Mouse (Mus musculus) G1E (cell line): ENCODE results near the gene Ppil4. TPM values are rescaled to one million over a fixed set of nuclear protein-coding genes. Genes with fewer than 3 reads are reported as not detected.
A peak's percentile ranks its signal among the peaks of the same experiment; 100 is the strongest.

Source experiments
- ATAC-seq: 2 replicates; pipeline ENCODE4 v1.8.0; 2016; ENCODE audit warnings: mild to moderate bottlenecking; ENCODE audit not compliant: insufficient number of reproducible peaks, poor library complexity, low FRiP score, severe bottlenecking; ENCODE audit errors: extremely low read depth
- DNase-seq: peaks from one replicate; pipeline ENCODE4 v3.0.0; 2012; ENCODE audit warnings: low spot score
- H3K27me3 ChIP-seq: 2 replicates; pipeline ENCODE4 v1.6.1; 2012; ENCODE audit warnings: mild to moderate bottlenecking, low read length, inconsistent platforms; ENCODE audit not compliant: insufficient read depth
- H3K36me3 ChIP-seq: replicated peaks from 2 replicates; pipeline ENCODE3; 2012; ENCODE audit warnings: mild to moderate bottlenecking, inconsistent platforms
- H3K4me1 ChIP-seq: 2 replicates; pipeline ENCODE4 v1.6.1; 2012; ENCODE audit warnings: low read depth, low read length, inconsistent platforms, mixed read lengths; ENCODE audit not compliant: insufficient read depth
- H3K4me3 ChIP-seq: 2 replicates; pipeline ENCODE4 v1.5.1; 2012; ENCODE audit warnings: low read depth, mild to moderate bottlenecking, inconsistent platforms, low read length, moderate library complexity, mixed read lengths
- H3K9me3 ChIP-seq: replicated peaks from 2 replicates; pipeline ENCODE4 v1.6.1; 2012; ENCODE audit warnings: inconsistent platforms
- CTCF ChIP-seq: IDR thresholded peaks from 2 replicates; pipeline ENCODE4 v1.5.1; 2012; ENCODE audit warnings: low read depth, low read length, inconsistent platforms, mixed read lengths
- GATA1 ChIP-seq: IDR thresholded peaks from 2 replicates; pipeline ENCODE4 v1.6.1; 2012; ENCODE audit warnings: borderline replicate concordance, low read length, inconsistent platforms, mixed read lengths
- GATA2 ChIP-seq: IDR thresholded peaks from 2 replicates; pipeline ENCODE4 v1.6.1; 2012; ENCODE audit warnings: low read depth, low read length, inconsistent platforms, borderline replicate concordance
- POLR2AphosphoS5 ChIP-seq: IDR thresholded peaks from 2 replicates; pipeline ENCODE4 v1.6.1; 2012; ENCODE audit warnings: low read depth, low read length, inconsistent platforms; ENCODE audit not compliant: insufficient replicate concordance
- TAL1 ChIP-seq: conservative IDR thresholded peaks from 2 replicates; pipeline ENCODE4 v1.6.1; 2012; ENCODE audit warnings: low read depth, low read length, inconsistent platforms, mixed read lengths
- polyA plus RNA-seq: library from polyadenylated mRNA; stranded (reverse); fragments of >175 nt; gene quantifications from 2 replicates; pipeline ENCODE4 v1.2.3, GENCODE M21; 2012
- total RNA-seq, 2 experiments: library from RNA; stranded (forward) in 1 of 2; stranded (reverse) in 1 of 2; fragments of 200-1000 nt in 1 of 2; fragments of >200 nt in 1 of 2; fragmentation: Nextera tagmentation in 1 of 2; gene quantifications; 2 replicates each; pipeline ENCODE4 v1.2.3; 2014 to 2017

Gene Ppil4
- total and polyA plus RNA-seq, 3 experiments = 7.3 to 97.7 (median 62.1) TPM

GRCm38 (mm10) chr10:7775421-7775820 is 17.3 kb upstream of the Ppil4 start:
- no peak for DNase-seq
- Histone ChIP-seq H3K27me3 (no peaks in the 10 kb centered on the region), H3K4me3 (no peak overlapping the region), H3K4me1 (peaks cover 6% of the 10 kb centered on the region; the same call in 1 of the 2 replicates), H3K36me3 (peaks cover 77% of the 10 kb centered on the region), H3K9me3 (no peaks in the 10 kb centered on the region)
- TF ChIP-seq POLR2AphosphoS5 = no peak
- no peak for TF ChIP-seq CTCF
- TF ChIP-seq GATA1 = no peak
- no peak for TF ChIP-seq GATA2
- TF ChIP-seq TAL1 = no peak
- ATAC-seq = no peak

GRCm38 (mm10) chr10:7778361-7778760 is 14.3 kb upstream of the Ppil4 start:
- H3K27me3 ChIP-seq = no peaks in the 10 kb centered on the region
- H3K9me3 ChIP-seq = no peaks in the 10 kb centered on the region
- H3K36me3 ChIP-seq = peaks cover 52% of the 10 kb centered on the region
- DNase-seq (no peak), ATAC-seq (no peak)
- peaks cover 14% of the 10 kb centered on the region for H3K4me1 ChIP-seq
- TF ChIP-seq POLR2AphosphoS5 (no peak), GATA1 (no peak), CTCF (no peak), GATA2 (no peak), TAL1 (no peak)
- H3K4me3 ChIP-seq = no peak overlapping the region

DNA sequence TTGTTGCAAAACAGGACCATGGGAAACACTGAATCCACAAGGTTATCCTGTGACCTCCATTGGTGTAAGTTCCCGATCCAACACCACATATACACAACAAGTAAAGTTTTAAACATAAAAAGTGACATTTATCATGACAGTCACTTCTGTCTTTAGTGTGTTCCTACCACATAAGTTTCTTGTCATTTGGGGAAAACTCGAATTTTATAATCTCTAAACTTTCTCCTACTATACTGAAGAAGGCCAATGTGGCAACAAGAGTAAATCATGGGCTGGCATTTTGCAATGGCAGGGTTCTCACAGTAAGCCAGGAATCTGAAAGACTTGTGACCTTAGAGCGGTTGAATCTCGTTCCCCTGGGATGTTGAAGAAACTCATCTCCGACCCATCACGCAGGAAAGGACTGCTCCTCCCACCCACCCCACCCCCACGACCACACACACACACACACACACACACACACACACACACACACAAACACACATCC is 12.9 kb upstream of the Ppil4 start:
- Histone ChIP-seq H3K27me3 (no peaks in the 10 kb centered on the region), H3K4me3 (peak overlapping the region; percentile 95), H3K36me3 (peaks cover 41% of the 10 kb centered on the region), H3K9me3 (no peaks in the 10 kb centered on the region), H3K4me1 (peaks cover 14% of the 10 kb centered on the region)
- ATAC-seq (no peak), DNase-seq (no peak)
- no peak for TF ChIP-seq POLR2AphosphoS5
- no peak for TF ChIP-seq GATA2
- TF ChIP-seq GATA1 = no peak
- TF ChIP-seq TAL1 = no peak
- TF ChIP-seq CTCF = no peak

DNA sequence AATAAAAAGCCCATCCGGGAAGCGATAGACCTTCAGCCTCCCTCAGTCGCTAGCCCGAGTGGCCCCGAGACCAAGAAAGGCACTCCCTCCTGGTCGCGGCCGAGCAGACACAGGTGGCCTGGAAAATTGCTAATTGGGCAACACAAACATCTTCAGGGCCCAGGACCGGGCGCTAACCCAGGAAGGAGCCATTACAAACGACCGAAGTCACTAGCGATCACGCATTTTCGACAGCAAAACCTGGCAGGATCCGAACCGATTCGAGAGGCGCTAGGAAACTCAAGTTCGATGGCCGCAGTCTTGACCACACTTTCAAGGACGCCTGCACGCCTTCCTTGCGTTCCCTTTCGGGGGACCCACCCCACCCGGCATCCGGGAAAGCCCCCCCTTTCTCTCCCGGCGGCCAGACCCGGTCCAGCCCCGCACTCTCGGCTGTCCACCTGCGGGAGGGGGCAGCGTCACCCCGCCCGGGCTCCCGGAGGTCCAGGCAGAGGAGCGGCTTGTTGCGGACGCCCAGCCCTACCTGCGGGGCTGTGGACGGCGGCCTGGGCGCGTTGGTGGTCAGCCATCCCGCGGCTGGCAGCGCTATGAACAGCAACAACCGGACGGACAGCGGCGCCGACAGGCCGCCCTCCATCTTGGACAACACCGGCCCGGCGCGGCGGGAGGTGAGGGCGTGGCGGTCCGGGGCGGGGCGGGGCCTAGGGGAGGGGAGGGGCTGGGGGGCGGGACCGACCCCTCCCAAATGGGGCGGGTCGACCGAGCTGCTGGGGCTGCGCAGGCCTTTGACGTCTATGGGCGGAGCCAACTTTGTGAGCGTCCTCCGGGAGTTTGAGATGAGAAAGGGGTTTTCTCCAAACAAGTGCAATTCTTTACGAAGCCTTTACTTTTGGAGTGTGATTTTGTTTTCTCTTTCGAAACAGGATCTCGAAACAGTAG is 12.2 kb upstream of the Ppil4 start:
- Histone ChIP-seq H3K9me3 (no peaks in the 10 kb centered on the region), H3K4me3 (peak overlapping the region; percentile 95), H3K36me3 (peaks cover 33% of the 10 kb centered on the region), H3K4me1 (peaks cover 14% of the 10 kb centered on the region), H3K27me3 (no peaks in the 10 kb centered on the region)
- DNase-seq (peak; percentile 94), ATAC-seq (peak; percentile 92)
- TF ChIP-seq CTCF = no peak
- TF ChIP-seq GATA1 = no peak
- TF ChIP-seq TAL1 = no peak
- no peak for TF ChIP-seq GATA2
- no peak for TF ChIP-seq POLR2AphosphoS5

DNA sequence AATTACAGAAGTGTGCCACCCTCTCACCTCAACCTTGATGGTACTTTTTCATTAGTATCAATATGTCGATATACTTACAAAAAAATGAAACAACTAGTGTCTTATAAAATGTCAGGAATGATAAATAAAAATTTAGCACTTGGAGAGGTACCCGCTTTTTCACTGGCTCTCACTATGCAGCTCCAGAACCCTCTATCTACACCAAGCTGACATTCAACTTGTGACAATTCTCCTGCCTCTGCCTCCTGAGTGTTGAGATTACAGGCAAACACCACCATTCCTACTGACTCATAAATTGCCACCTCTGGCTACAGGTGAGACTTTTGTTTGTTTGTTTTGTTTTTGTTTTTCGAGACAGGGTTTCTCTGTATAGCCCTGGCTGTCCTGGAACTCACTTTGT is 11.5 kb upstream of the Ppil4 start:
- no peak for DNase-seq

GRCm38 (mm10) chr10:7787319-7787718 is 5.4 kb upstream of the Ppil4 start:
- TF ChIP-seq GATA1 (no peak), TAL1 (no peak), POLR2AphosphoS5 (no peak), GATA2 (no peak), CTCF (no peak)
- H3K4me1 ChIP-seq = peaks cover 9% of the 10 kb centered on the region
- no peaks in the 10 kb centered on the region for H3K27me3 ChIP-seq
- DNase-seq (no peak), ATAC-seq (no peak)
- no peaks in the 10 kb centered on the region for H3K9me3 ChIP-seq
- peaks cover 23% of the 10 kb centered on the region for H3K36me3 ChIP-seq
- H3K4me3 ChIP-seq = no peak overlapping the region

More for the DNA sequence above, 11.5 kb upstream of the Ppil4 start:
- Histone ChIP-seq H3K9me3 (no peaks in the 10 kb centered on the region), H3K4me3 (peak overlapping the region; percentile 95), H3K4me1 (peaks cover 14% of the 10 kb centered on the region), H3K36me3 (peaks cover 26% of the 10 kb centered on the region), H3K27me3 (no peaks in the 10 kb centered on the region)
- no peak for ATAC-seq
- TF ChIP-seq CTCF (no peak), GATA1 (no peak), TAL1 (no peak), POLR2AphosphoS5 (no peak), GATA2 (no peak)
